Mouse (Mus musculus): ENCODE results near the gene Ifngr2.

The Ifngr2 gene

DNA sequence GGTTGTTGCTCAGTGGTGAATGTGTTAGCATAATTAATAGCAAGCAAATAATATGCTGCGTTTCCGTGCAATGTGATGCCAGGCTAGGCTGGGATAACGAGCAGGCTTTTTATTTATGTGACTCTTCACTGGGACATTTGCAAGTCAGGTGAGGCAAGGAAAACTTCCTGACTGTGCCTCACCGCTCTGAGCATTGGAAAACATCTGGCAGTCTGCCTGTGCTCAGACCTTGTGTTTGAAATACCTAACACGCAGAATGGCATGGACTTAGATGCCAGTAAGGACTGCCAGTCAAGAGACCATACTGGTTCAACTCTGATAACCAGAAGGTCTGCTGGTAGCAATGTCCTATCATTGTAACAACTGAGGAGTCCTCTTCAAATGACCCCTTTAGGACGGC, 58.3 kb downstream of the Ifngr2 start:
- DNase-seq (ENCODE audit: low spot score in 2 of 2): no peak

DNA sequence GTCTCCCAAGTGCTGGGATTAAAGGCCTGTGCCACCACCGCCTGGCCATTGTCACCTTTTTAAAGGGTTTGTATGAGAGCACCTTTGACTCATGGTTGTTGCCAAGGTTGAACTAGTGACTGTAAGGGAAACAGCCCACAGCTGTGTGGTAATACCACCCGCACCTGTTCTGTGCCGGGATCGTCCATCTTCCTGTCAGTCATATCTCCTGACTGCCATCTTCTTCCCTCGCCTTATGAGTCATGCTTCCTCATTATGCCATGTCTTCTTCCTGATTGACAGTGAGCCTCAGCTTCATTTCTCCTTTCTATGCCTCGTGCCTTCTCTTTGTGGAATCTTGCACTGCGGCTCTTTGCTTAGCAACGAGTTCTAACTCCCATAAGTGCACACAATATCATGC, 60.1 kb downstream of the Ifngr2 start:
- DNase-seq (ENCODE audit: low spot score in 2 of 2): no peak

DNA sequence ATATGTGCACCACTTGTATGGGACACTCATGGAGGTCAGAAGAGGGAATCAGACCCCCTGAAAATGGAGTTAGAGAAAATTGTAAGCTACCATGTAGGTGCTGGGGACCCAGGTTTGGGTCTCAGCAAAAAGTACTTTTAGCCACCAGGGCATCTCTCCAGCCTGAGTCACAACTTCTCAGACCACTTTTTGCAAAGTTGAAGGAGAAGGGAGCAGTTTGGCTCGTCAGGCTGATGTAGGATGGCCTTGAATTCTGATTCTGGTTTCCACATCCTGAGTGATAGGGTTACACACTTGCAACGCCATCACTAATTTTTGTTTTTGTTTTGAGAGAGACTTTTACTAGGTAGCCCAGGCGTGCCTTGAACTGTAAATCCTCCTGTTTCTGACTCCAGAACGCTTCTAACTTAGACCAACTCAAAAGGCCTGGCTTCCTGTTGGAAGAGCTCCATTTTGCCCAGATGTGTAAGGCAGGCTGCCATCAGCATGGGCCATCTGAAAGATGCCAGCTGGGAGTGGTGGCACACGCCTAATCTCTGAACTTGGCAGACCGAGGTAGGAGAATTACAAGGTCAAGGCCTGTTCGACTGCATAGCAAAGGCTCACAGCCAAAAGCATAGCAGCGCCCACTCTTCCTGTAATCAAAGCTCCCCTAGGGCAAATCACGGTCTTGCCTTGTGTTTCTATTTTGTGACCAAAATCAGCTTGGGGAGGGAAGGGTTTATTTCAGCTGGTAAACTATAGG, 62.8 kb downstream of the Ifngr2 start:
- no peak for DNase-seq (ENCODE audit: low spot score in 2 of 2)

DNA sequence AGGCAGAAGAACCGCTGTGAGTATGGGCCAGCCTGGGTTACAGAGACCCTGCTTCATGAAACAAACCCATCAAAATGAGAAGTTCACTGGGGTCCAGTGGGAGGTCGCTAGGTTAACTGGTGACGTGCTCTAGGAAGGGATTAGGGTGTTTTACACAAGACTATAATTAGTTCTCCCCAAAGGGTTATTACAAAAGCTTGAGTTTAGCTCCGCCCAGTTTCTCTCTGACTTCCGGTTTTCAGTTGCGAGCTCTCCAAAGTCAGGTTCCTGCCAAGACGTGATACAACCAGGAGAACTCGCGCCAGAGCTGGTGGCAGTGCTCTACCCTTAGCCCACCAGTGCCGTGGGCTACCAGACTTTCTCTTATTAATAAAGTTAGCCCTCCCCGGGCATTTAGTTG, 64.4 kb downstream of the Ifngr2 start:
- DNase-seq (ENCODE audit: low spot score in 2 of 2): no peak

DNA sequence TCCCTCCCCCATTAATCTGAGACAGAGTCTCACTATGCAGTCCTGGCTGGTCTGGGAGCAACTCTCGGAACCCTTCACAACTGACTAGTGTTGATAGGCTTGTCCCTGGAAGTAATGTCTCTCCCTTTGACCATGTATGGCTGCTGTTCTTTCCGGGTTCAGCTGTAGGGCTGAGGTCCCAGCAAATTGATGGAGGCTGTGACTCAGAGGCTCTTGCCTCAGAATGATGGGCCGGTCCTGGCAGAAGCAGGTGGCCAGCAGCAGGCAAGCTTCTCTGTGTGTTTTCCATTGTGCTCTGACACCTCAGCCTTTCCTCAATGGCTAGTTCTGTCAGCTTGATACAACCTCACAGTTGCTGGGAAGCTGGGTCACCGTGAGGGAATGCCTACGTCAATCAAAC, 65.7 kb downstream of the Ifngr2 start:
- DNase-seq (ENCODE audit: low spot score in 2 of 2): no peak

DNA sequence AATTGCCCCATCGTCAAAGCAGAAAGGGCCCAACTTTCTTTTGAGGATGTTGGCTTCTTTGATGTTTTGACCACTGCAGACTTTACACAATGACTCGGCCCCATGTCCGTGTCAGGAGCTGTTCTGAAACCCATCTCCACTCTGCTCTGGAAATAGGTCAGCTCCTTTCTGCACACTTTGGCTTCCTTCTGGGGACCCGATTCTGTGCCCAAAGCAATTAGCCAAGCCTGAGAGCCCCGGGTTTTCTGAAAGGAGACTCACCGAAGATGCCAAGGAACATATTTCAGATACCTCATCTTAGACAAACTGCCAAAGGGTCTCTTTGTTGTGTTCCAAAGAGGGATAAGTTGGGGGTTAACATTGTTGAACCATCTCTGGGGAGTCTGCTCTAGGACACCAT, 67.7 kb downstream of the Ifngr2 start:
- peak in 1 of 2 experiments; percentile 20 for DNase-seq (ENCODE audit: low spot score in 2 of 2)

All from frontal cortex, postnatal 36 days (tissue).